Mouse (Mus musculus): Measurements from ENCODE around the gene H2-T22.
"Not testable (repeated sequence)": the region's sequence is repeated elsewhere in the genome, so short reads cannot be mapped to it uniquely, and the experiment has no call there.

H2-T22 gene

DNA sequence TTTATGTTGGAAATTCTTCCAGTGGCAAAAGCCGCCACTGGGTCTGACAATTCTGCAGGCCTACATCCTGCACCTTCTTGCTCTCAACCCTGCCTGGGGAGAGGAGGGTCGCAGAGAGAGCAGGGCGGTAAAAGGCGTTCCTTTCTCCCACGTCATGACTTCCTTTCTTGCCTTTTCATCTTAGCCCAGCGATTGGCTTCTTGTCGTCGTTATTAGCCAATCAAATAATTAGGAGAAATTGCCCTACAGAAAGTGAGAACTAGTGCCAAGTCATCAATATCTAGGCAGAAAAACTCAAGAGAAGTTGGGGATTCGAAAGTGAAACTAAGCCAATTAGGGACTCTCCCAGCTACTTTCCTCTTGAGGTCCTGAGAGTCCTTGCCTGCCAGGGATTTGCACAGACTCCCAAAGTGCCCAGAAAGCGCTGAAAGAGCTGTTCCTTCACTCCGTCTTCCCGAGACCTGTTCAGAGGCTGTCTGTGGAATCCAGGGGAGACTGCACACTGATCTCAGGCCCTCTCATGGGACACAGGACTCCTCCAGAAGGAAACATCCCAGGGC is at the start of gene H2-T22, which contains the start of gene Gm6034:
Gene H2-T22, minus strand, starts transcription at position 138 of the 560 bp plus-strand sequence.
Gene Gm6034, plus strand, starts transcription at position 352 of the 560 bp plus-strand sequence.
- peak; percentile 60 for DNase-seq (ENCODE audit: extremely low spot score, low read depth, low spot score)

DNA sequence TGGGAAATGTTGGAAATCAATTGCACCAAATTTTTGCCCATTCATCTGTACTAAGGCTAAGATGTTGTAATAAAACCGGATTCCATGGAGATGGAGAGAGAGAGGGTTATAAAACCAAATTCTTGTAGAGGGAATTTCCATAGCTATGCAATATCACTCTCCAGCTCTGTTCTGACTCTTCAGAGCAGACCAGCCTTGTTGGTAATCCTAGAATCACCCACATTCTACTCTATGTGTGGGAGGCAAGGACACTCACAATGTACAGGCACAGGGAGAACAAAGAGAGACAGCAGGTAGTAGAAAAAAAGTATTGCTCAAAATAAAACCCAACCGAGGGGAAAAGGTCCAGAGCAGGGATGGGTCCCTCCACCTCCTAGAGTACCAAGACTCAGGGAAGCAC is 49.4 kb upstream of the H2-T22 start:
- not testable (repeated sequence) for DNase-seq (ENCODE audit: extremely low spot score, low read depth, low spot score)

DNA sequence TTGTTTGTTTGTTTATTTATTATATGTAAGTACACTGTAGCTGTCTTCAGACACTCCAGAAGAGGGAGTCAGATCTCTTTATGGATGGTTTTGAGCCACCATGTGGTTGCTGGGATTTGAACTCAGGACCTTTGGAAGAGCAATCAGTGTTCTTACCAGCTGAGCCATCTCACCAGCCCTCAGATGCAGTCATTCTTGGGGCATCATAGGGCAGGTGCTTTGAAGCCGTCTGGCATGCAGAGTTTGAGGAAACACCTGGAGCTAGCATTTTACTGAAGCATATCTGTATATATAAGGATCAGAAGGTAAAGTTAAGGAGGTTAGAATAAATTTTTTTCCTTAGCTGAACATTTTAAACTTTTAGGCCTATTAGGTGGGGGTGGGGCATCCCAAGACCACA is 43.4 kb upstream of the H2-T22 start:
- not testable (repeated sequence) for DNase-seq (ENCODE audit: extremely low spot score, low read depth, low spot score)

DNA sequence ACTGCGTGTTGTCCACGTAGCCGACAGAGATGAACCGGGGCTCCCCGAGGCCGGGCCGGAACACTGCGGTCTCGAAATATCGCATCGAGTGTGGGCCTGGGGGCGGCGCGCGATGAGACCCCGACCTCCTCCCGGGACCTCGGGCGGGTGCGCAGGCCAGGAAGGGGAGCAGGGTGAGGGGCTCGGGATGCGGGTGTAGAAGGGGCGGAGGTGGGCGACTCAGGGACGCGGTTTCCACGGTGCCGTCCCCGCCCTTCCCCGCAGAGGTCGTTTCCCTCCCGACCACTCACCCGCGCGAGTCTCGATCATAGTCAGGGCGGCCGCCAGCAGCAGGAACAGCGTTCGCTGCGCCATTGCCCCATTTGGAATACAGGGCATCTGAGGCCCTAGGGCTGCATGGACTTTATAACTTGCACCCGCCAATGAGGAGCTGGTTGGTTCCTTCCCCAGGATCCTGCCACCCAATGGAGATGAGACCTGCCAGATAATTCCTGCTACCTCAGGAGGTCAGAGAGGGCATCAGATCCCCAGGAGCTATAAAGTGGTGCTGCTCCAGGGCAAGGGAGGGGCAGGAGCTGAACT is 41.4 kb upstream of the H2-T22 start:
- no peak for DNase-seq (ENCODE audit: extremely low spot score, low read depth, low spot score)

DNA sequence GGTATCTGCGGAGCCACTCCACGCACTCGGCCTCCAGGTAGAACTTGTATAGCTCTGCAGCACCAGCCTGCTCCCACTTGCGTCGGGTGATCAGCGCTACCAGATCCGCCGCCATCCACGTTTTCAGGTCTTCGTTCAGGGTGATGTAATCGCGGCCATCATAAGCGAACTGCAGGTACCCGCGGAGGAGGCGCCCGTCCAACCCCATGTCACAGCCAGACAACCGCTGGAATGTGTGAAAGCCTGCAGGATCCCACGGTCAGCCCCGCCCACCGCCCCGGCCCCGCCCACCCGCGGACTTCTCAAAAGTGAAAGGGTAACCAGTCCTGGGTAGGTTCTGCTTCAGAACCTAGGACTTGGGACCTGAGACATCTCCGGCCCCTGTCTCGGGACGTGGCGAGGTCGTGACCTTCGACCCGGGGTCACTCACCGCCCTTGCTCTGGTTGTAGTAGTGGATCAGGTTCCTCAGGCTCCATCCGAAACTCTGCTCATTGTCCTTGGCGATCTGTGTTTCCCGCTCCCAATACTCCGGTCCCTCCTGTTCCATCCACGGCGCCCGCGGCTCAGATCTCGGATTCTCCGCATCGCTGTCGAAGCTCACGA is 40.8 kb upstream of the H2-T22 start:
- DNase-seq (ENCODE audit: extremely low spot score, low read depth, low spot score): peak; percentile 5

DNA sequence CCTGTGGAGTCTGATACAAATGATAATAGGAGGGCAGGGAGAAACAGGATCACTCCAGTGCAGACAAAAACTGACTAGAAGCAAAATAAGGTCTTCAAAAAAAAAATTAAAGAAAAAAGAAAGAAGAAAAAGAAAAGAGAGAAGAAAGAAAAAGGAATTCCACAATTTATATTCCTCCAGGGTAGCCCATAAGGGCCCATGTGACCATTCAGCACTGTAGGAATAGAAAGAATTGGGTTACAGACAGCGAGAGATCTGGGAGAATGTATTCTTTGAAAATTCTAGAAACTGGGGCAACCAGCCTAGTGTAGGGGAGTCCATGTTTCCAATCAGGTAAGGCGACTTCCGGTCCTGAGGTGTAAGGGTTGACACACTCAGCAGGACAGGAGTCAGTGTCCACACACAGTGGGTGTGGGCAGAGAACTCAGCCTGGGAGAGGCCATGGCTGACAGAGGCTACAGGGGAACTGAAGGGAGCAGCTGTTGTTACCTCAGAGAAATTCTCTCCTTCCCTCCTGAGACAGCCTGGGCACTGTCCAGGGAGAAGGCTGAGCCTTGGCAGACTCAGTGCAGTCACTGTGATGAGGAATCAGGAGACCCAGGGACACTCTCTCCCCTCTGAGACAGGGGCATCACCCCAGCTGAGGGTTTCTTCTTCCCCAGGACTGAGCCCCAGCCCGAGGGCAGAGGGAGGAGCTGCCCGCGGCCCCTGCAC is 40.1 kb upstream of the H2-T22 start:
- not testable (repeated sequence) for DNase-seq (ENCODE audit: extremely low spot score, low read depth, low spot score)

DNA sequence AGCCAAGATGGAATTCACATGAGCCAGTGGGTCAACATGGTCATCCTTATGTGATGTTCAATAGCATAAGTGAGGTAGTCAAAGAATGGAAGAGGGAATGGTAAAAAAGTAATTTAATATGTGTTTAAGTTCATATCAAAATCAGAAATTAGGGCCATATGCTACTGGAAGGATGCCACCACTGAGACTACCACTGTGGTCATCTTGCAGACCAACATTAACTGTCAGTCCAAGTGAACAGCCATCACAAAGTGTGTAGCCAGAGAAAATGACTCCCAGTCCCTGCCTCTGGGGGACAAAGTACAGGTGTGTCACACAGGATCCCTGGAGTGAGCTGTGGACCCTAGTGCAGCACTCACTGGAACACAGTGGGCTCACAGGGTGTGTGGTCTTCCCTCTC is 39.4 kb upstream of the H2-T22 start:
- DNase-seq (ENCODE audit: extremely low spot score, low read depth, low spot score): not testable (repeated sequence)

DNA sequence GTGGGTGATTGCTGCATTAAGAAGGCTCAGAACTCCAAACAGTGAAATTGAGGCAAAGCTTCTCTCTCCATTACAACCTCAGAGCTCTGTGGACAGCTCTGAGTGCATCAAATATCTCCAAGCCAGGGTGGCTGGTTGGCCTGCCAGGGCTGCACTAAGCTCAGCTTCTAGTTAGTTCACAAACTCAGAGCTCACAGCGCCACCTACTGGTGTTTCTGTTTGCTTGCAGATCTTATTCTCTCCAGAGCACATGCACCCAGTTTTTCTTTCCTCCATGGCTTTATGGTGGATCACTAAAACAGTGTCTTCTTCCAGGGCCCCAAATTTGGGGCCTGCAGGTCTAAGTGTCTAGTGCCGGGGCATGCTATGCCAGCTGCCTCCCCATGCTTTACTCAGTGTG is 18.3 kb upstream of the H2-T22 start:
- DNase-seq (ENCODE audit: extremely low spot score, low read depth, low spot score): peak; percentile 89

DNA sequence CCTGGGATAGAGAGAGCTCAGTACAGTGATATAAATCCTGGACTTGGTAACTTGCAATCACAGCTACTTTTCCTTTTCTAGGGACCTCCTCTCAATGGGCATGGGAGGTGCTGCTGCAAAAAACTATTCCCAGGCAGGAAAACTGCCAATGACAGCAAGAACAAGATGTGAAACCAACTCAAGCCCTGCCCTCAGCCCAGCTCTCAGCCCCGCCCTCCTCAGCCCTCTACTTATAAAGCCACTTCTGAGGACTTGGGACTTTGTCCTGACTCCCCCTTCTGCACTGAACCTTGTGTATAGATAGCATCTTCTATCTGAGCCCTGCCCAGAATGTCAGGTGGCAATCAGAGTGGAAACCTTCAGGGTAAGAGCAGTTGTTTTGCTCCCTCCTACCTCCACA is 15.8 kb upstream of the H2-T22 start, which contains the start of gene Gm11127:
Gene Gm11127, minus strand, starts transcription at position 10 of the 400 bp plus-strand sequence.
- not testable (repeated sequence) for DNase-seq (ENCODE audit: extremely low spot score, low read depth, low spot score)

DNA sequence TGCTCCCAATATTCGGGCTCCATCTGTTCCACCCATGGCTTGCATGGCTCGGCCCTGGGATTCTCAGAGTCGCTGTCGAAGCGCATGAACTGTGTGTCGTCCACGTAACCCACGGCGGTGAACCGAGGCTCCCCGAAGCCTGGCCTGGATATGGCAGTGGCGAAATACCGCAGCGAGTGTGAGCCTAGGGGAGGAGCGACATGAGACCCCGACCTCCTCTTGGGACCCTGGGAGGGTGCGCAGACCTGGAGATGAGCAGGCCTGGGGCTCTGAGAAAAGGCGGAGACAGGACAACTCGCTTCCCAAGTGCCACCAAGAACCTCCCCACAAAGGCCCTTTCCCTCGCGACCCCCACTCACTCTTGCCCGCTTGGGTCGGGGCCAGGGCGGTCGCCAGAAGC is 15.4 kb upstream of the H2-T22 start:
- DNase-seq (ENCODE audit: extremely low spot score, low read depth, low spot score): not testable (repeated sequence)

DNA sequence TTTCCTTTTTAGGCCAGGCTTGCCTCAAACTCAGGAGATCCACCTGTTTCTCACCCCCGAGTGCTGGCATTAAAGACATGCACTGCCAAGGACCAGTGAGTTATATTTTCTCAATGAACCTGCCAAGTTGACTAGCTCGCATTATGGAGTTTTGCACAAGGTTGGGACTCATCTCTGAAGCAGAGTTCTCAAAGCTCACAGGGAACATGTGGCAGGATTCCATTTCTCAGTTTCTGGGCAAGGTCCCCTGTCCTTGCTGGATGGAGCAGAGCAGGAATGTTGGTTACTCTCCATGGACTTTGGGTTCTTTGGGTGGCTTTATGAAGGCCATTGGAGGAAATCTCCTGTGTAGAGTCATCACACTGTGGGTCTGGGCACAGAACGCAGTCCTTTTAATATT is 739 bp upstream of the H2-T22 start:
- no peak for DNase-seq (ENCODE audit: extremely low spot score, low read depth, low spot score)

DNA sequence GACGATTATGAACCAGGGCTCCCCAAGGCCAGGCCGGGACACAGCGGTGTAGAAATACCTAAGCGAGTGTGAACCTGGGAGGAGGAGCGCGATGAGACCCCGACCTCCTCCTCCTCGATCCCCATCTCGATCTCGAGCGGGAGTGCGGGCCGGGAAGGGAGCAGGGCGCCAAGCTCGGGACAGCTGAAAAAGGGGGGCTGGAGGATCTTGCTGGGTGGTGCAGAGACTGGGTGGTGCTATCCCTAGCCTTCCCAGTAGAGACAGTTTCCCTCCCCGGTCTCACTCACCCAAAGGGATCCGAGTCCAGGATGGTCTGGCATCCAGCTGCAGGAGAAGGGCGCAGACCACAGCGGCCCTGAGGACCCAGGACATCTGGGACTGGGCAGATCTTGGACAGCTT is 492 bp downstream of the H2-T22 start:
- not testable (repeated sequence) for DNase-seq (ENCODE audit: extremely low spot score, low read depth, low spot score)

DNA sequence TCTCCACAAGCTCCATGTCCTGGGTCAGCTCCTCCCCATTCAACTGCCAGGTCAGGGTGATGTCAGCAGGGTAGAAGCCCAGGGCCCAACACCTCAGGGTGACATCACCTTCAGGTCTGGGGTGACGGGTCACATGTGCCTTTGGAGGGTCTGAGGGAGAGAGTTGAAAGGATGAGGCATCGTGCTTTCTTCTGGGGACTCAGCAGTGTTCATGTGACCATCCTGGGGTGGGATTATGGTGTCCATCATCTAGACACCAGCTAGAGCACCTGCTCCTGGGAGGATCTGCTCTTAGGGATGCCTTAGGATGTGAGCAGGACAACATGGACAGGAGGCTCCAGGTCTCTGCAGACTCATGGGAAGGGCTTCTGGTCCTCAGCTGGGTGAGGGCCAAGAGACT is 1.9 kb downstream of the H2-T22 start:
- DNase-seq (ENCODE audit: extremely low spot score, low read depth, low spot score): not testable (repeated sequence)

DNA sequence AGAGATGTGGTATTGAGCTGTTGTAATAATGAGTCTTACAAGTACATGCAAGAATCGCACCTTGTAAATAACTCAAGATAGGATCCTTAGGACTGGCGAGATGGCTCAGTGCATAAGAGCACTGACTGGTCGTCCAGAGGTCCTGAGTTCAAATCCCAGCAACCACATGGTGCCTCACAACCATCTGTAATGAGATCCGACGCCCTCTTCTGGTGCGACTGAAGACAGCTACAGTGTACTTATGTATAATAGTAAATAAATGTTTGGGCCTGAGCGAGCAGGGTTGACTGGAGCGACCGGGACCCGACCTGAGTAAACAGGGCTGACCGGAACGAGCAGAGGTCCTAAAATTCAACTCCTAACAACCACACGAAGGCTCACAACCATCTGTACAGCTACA is 6.4 kb downstream of the H2-T22 start:
- not testable (repeated sequence) for DNase-seq (ENCODE audit: extremely low spot score, low read depth, low spot score)

DNA sequence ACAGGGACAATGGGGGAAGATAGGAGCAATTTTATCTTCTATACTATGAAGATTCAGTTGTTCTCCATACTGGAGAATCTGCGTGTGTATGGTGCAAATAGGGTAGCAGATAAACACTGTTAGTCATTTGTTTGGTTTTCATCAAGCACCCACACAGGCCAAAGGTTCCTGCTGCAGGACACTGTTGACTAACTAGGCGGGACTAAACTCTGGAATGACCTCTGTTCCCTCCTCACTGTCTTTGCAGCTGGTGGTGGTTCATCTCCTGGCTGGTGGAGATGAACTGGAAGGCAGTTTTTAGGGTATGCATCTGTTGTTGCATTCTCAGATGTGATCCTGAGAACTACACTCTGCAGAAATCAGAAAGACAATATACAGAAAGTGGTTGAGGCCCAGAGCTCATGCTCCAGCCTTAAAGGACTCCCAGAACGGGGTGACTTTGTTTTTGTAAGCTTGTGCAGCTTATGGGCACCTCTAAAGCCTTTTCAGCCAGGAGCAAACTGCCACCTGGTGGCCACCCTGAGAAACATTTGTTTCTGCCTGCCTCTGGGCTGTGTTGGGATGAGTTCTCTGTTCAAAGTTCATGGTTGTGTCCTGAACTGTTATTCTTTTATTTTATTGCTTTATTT is 7.4 kb downstream of the H2-T22 start:
- not testable (repeated sequence) for DNase-seq (ENCODE audit: extremely low spot score, low read depth, low spot score)

DNA sequence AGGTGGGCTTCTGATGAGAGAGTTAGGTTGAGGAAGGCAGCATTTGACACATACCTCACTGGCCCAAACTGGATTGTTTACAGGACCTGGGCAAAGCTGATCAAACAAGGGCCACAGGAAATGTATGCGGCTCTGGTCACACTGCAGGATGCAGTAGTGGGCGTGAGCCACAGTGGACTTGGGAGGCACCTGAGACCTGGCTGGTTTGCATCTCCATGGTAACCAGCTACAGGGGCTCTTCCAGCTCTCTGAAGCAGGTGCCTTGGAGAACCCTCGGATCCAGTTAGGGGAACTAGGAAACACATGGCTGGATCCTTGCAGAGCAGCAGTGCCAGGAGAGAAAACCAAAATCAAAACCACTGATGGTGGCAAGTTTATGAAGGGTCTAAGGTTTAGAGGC is 8.0 kb downstream of the H2-T22 start:
- not testable (repeated sequence) for DNase-seq (ENCODE audit: extremely low spot score, low read depth, low spot score)

DNA sequence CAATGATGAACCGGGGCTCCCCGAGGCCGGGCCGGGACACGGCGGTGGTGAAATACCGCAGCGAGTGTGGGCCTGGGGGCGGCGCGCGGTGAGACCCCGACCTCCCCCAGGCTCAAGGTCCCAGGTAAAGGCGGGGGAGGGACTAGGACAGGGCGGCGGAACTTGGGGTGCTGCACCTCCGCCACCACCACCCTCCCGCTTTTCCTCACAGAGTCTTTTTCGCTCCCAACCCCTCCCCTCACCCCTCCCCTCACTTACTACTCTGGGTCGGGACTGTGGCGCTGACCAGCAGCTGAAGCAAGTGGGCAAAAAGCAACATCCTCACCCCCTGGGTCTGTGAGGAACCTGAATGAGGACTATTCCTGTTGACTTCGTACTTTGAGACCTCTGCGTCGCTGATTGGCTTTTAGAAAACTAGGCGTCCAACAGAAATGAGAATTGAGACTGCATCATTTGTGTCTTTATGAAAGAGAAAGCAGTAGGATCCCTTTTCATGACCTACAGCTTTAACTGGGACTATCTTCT is 10.1 kb downstream of the H2-T22 start, which contains the start of gene H2-T23:
Gene H2-T23, minus strand, starts transcription at position 505 of the 525 bp plus-strand sequence.
- DNase-seq (ENCODE audit: extremely low spot score, low read depth, low spot score): not testable (repeated sequence)

DNA sequence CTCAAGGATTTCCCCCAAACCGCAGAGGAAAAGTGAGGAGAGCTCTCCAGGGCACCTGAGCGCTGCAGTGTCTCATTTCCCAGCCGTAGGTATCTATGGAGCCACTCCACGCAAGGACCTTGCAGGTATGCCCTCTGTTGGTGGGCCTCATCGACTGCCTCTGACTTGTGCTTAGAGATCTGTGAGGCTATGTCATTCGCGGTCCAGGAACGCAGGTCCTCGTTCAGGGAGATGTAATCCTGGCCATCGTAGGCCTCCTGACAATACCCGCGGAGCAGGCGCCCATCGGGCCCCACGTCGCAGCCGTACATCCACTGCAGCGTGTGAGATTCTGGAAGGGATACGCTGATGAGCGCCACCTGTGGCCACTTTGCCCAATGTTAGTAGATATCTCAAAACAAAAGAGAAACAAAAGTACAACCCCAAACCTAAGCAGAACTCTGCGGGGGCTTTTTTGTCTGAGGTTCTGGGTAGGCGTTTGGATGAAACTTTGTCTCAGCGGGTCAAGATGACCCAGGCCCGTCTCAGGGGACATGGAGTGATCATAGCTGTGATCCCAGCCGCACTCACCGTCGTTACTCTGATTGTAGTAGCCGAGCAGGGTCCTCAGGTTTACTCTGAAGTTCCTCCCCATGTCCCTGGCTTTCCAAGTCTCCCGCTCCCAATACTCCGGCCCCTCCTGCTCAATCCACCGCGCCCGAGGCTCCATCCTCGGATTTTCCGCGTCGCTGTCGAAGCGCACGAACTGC is 10.8 kb downstream of the H2-T22 start:
- not testable (repeated sequence) for DNase-seq (ENCODE audit: extremely low spot score, low read depth, low spot score)

DNA sequence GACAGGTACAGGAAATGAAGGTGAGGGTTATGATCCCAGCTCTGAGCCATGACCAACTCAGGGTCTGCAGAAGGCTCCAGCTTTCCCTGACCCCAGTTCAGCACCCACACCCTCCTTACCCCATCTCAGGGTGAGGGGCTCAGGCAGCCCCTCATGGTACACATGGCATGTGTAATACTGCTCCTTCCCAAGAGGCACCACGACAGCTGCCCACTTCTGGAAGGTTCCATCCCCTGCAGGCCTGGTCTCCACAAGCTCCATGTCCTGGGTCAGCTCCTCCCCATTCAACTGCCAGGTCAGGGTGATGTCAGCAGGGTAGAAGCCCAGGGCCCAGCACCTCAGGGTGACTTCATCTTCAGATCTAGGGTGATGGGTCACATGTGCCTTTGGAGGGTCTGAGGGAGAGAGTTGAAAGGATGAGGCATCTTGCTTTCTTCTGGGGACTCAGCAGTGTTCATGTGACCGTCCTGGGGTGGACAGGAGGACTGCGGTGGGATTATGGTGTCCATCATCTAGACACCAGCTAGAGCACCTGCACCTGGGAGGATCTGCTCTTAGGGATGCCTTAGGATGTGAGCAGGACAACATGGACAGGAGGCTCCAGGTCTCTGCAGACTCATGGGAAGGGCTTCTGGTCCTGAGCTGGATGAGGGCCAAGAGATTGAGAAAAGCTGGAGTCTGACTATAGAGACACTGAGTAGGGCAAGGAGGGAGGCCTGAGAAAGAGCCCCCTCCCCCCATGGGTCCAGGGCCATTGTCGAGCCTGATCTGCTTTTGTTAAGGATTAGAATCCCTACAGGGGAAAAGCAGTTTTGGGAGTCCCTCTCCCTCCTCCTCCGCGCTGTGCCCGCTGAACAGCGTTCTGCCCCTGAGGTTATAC is 11.6 kb downstream of the H2-T22 start:
- DNase-seq (ENCODE audit: extremely low spot score, low read depth, low spot score): not testable (repeated sequence)
